Mouse (Mus musculus): ENCODE measurements around the gene E330017A01Rik.

- 0 out of 2 replicates have a peak, but pooled peaks have one; percentile 5 for TF ChIP-seq CTCF (conservative IDR thresholded peaks at IDR 0.05; ENCODE audit: low read length)
- TF ChIP-seq POU5F1 (IDR thresholded peaks at IDR 0.05; ENCODE audit: borderline replicate concordance, low read length) = no peak
Observed at GRCm38 (mm10) chr16:58663021-58663420, 24.5 kb upstream of the E330017A01Rik start.
